Mouse (Mus musculus) heart, embryonic 14.5 days (tissue): ENCODE measurements at regions not wholly inside any gene's neighbourhood (a gene's known extent, or its start where the extent isn't known, plus 50 kb on each side); places are given as distances from the start of the nearest gene placed in this dataset.
"Not testable (repeated sequence)": the region's sequence is repeated elsewhere in the genome, so short reads cannot be mapped to it uniquely, and the experiment has no call there.

ENCODE experiments used
- ATAC-seq: fragments of 200-750 bp; cut with Nextera tagmentation; 2 replicates; pipeline ENCODE4 v1.8.0; 2017; ENCODE audit warnings: low read depth, moderate TSS enrichment; ENCODE audit not compliant: insufficient number of reproducible peaks, insufficient read depth, low FRiP score
- H3K27ac ChIP-seq, 2 experiments: fragments of 200-500 bp in 1 of 2; fragments of 300-500 bp in 1 of 2; sonication (generic) in 1 of 2; replicated peaks in 1 of 2; 2 replicates each; pipeline ENCODE4 v1.5.1; 2012 to 2014; ENCODE audit warnings: low read depth in 2 of 2, low read length in 2 of 2, control low read depth in 1 of 2, mild to moderate bottlenecking in 1 of 2, mixed read lengths in 1 of 2; ENCODE audit not compliant: control insufficient read depth in 1 of 2, insufficient read depth in 1 of 2
- H3K27me3 ChIP-seq: fragments of 300-500 bp; sonication (generic); 2 replicates; pipeline ENCODE4 v1.6.1; 2014; ENCODE audit warnings: mild to moderate bottlenecking, low read length, control low read depth; ENCODE audit not compliant: control insufficient read depth, insufficient read depth
- H3K36me3 ChIP-seq: fragments of 300-500 bp; sonication (generic); 2 replicates; pipeline ENCODE4 v1.6.1; 2014; ENCODE audit warnings: mild to moderate bottlenecking, control low read depth, low read length, mixed read lengths; ENCODE audit not compliant: control insufficient read depth, insufficient read depth
- H3K4me1 ChIP-seq, 2 experiments: fragments of 200-500 bp in 1 of 2; fragments of 300-500 bp in 1 of 2; sonication (generic) in 1 of 2; 2 replicates each; pipeline ENCODE4 v1.6.1; 2012 to 2014; ENCODE audit warnings: low read length in 2 of 2, control low read depth in 1 of 2, mixed read lengths in 1 of 2; ENCODE audit not compliant: control insufficient read depth in 2 of 2, insufficient read depth in 2 of 2
- H3K4me2 ChIP-seq: fragments of 300-500 bp; sonication (generic); 2 replicates; pipeline ENCODE4 v1.6.1; 2014; ENCODE audit warnings: mild to moderate bottlenecking, low read length
- H3K4me3 ChIP-seq, 2 experiments: fragments of 200-500 bp in 1 of 2; fragments of 300-500 bp in 1 of 2; sonication (generic) in 1 of 2; 2 replicates each; pipeline ENCODE4 v1.5.1; 2012 to 2014; ENCODE audit warnings: low read length in 2 of 2, mild to moderate bottlenecking in 2 of 2, control low read depth in 1 of 2, low read depth in 1 of 2, moderate library complexity in 1 of 2; ENCODE audit not compliant: control insufficient read depth in 1 of 2, insufficient read depth in 1 of 2
- H3K9ac ChIP-seq: fragments of 300-500 bp; sonication (generic); 2 replicates; pipeline ENCODE4 v1.6.1; 2014; ENCODE audit warnings: mild to moderate bottlenecking, low read length
- H3K9me3 ChIP-seq: fragments of 300-500 bp; sonication (generic); 2 replicates; pipeline ENCODE4 v1.6.1; 2016; ENCODE audit warnings: low read length, control low read depth; ENCODE audit not compliant: control insufficient read depth
- WGBS: fragments of 180-500 bp; shearing (Covaris S2); extraction: QIAGEN DNeasy Blood & Tissue Kit; methylation state at CpG from one replicate; pipeline ENCODE4 v1.1.7; 2014; 5-methylcytosine and 5-hydroxymethylcytosine counted together

DNA sequence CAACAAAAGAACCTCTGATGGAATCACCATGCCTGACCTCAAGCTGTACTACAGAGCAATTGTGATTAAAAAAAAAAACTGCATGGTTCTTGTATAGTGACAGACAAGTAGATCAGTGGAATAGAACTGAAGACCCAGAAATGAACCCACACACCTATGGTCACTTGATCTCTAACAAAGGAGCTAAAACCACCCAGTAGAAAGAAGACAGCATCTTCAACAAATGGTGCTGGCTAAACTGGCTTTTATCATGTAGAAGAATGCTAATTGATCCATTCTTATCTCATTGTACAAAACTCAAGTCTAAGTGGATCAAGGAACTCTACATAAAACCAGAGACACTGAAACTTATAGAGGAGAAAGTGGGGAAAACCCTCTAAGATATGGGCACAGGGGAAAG lies 284.8 kb upstream of the Shh start:
- H3K27ac ChIP-seq, H3K4me1 ChIP-seq, H3K9me3 ChIP-seq, H3K36me3 ChIP-seq, ATAC-seq, H3K4me2 ChIP-seq, H3K27me3 ChIP-seq, H3K9ac ChIP-seq, H3K4me3 ChIP-seq: not testable (repeated sequence)

DNA sequence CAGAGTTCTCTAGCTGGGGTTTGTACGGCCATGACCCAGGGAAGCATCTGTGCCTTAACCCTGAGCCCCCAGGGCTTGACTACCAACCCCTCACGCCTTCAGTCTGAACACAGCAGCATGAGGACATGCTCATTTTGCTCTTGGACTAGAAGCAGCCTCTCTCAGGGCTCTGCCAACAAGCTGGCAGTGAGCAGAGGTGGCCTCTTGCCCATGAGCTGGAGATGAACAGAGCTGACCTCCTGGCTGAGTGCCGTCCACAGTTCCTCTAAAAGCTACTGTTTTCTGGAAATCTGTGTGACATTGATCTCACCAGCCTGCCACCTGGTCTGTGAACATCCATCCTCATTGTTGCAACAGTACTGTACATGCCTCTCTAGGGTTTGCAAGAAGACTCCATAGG lies 267.7 kb upstream of the Shh start:
- H3K27me3 ChIP-seq = no peaks in the 10 kb centered on the region
- no peaks in the 10 kb centered on the region for H3K4me1 ChIP-seq
- H3K4me2 ChIP-seq = no peak overlapping the region
- 70% methylated on average over 3 of the region's 3 CpGs for WGBS
- H3K9me3 ChIP-seq = no peaks in the 10 kb centered on the region
- no peak overlapping the region for H3K4me3 ChIP-seq
- no peaks in the 10 kb centered on the region for H3K36me3 ChIP-seq
- no peak overlapping the region for H3K27ac ChIP-seq
- no peak for ATAC-seq
- no peak overlapping the region for H3K9ac ChIP-seq

DNA sequence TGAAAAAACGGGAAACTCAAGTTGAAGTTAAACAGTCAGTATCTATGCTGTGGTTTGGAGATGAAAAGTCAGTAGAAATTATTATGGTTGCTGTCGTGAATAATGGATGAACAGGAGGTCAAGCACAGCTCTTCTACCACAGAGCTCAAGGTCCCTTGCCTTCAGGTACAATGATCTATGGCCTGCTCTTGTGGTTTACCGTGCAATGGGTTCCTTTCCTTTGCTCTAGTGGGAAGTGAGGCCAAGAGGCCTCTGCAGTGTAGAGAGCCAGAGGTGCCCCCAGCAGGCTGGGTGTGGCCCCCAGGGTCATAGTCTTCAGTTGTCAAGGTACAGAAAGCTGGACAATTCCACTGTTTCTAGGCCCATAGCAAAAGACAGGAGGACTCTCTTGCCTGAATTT lies 255.0 kb upstream of the Shh start:
- 63% methylated on average over 3 of the region's 3 CpGs for WGBS

DNA sequence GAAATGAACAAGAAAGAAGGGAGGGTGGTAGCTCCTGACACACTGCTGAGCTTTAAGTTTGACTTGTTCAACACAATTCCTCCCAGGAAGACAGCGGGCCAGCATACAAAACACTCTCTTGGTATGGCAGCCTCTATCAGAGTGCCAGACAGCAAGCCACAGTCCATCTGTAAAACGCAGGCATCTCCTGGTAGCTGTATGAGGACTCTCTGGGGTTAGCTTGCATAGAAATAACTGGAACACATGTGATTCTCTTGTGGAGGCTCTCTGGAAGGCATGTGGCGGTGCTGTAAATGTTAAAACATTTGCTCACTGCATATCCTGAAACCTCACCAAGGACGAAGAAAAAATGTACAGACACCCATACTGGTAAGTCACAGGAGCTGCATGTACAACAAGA lies 247.9 kb upstream of the Shh start:
- no peak overlapping the region for H3K9ac ChIP-seq
- ATAC-seq = no peak
- H3K9me3 ChIP-seq = no peaks in the 10 kb centered on the region
- WGBS = 84% methylated on average over 4 of the region's 4 CpGs
- H3K27me3 ChIP-seq = no peaks in the 10 kb centered on the region
- no peak overlapping the region for H3K27ac ChIP-seq
- no peaks in the 10 kb centered on the region for H3K36me3 ChIP-seq
- no peaks in the 10 kb centered on the region for H3K4me1 ChIP-seq
- H3K4me3 ChIP-seq = no peak overlapping the region
- H3K4me2 ChIP-seq = no peak overlapping the region

More for the DNA sequence above, 255.0 kb upstream of the Shh start:
- Histone ChIP-seq H3K9me3 (no peaks in the 10 kb centered on the region), H3K27ac (no peak overlapping the region), H3K36me3 (no peaks in the 10 kb centered on the region), H3K9ac (no peak overlapping the region), H3K4me2 (no peak overlapping the region), H3K27me3 (no peaks in the 10 kb centered on the region), H3K4me3 (no peak overlapping the region), H3K4me1 (no peaks in the 10 kb centered on the region)
- ATAC-seq = no peak

DNA sequence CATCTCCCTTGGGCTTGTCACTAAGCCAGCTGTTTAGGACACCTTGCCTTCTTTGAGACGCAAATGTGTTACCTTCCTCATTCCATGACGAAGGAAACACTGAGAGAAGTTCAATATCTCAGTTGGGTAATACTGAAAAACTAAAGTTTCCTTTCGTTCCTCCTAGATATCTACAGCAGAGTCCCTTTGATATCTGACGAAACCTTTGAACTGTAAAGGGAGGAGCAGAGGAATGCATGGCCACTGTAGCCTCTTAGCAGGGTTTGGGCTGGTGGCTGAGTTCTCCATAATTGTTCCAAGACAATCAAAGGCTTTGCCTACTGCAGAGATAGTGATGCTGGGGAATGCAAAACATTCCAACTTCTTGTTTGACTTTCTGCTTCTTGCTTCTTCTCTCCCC lies 243.5 kb upstream of the Shh start:
- Histone ChIP-seq H3K27ac (no peak overlapping the region), H3K4me2 (no peak overlapping the region), H3K4me1 (no peaks in the 10 kb centered on the region), H3K27me3 (no peaks in the 10 kb centered on the region), H3K9me3 (no peaks in the 10 kb centered on the region), H3K36me3 (no peaks in the 10 kb centered on the region), H3K9ac (no peak overlapping the region), H3K4me3 (no peak overlapping the region)
- ATAC-seq = no peak
- 45% methylated on average over 4 of the region's 4 CpGs for WGBS

DNA sequence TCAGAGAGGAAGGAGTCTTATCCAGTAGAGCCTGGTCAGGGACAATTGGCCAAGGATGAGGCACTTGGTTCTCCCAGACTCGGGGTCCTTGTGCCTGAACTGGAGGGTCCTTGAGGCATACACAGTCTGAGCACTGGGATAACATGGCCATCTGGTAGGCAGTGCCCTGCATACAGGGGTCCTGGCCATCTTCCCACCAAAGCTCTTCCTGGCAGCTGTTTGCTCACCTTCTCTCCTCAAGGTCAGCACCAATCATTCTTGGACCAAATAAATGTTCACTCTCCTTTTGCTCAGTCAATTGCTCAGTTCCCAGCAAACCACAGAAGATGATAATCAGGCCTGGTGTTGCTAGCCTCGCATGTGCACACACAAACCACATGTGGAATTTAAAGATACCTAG lies 242.6 kb upstream of the Shh start:
- no peaks in the 10 kb centered on the region for H3K36me3 ChIP-seq
- no peaks in the 10 kb centered on the region for H3K4me1 ChIP-seq
- no peaks in the 10 kb centered on the region for H3K9me3 ChIP-seq
- no peak overlapping the region for H3K9ac ChIP-seq
- no peaks in the 10 kb centered on the region for H3K27me3 ChIP-seq
- WGBS = 63% methylated on average over 2 of the region's 2 CpGs
- no peak overlapping the region for H3K4me2 ChIP-seq
- H3K4me3 ChIP-seq = no peak overlapping the region
- ATAC-seq = no peak
- no peak overlapping the region for H3K27ac ChIP-seq

DNA sequence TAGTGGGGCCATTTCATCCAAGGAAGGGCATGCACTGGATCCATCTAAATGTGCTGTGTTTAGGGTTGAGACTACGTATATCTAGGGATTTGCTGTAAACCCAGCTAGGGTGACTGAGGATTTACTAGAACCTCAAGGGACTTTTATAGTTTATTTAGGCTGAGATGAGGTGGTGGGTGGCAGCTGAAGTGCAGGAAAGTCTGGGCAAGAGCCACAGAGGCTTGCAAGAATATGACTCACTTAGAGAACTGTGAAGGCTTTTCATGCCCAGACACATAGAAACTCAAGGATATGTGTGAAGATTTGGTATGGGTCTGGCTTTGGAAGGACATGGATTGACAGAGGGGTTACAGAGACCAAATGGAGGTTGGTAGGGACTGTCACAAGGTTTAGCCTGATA lies 237.3 kb upstream of the Shh start:
- WGBS = 82% methylated on average over 1 of the region's 1 CpGs
- no peak for ATAC-seq

DNA sequence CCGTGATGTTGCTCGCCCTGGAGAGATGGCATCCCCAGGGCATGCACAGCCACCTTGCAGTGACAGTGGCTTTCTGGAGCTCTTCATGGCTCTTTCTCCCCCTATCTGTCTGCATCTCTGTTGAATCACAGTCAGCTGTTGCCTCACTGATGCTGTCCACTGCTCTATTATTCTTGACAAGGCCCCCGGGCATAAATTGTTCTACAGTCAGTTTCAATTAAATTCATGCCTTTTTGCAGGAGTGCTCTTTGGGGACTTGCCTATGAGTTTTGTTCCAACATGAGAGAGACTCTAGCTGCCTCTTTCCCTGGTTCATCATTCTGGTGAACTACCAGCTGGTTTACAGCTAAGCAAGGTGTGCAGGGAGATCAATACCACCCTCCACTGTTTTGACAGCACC lies 229.9 kb upstream of the Shh start:
- Histone ChIP-seq H3K36me3 (no peaks in the 10 kb centered on the region), H3K4me2 (no peak overlapping the region), H3K9ac (no peak overlapping the region), H3K27ac (no peak overlapping the region), H3K4me1 (no peaks in the 10 kb centered on the region), H3K27me3 (no peaks in the 10 kb centered on the region), H3K9me3 (no peaks in the 10 kb centered on the region), H3K4me3 (no peak overlapping the region)
- WGBS = 66% methylated on average over 3 of the region's 3 CpGs
- no peak for ATAC-seq

More for the DNA sequence above, 237.3 kb upstream of the Shh start:
- Histone ChIP-seq H3K27me3 (no peaks in the 10 kb centered on the region), H3K36me3 (no peaks in the 10 kb centered on the region), H3K4me2 (no peak overlapping the region), H3K4me1 (no peaks in the 10 kb centered on the region), H3K4me3 (no peak overlapping the region), H3K27ac (no peak overlapping the region), H3K9me3 (no peaks in the 10 kb centered on the region), H3K9ac (no peak overlapping the region)
